Mouse (Mus musculus) CH12.LX (cell line): ENCODE results near the gene Rhobtb1.
A peak's percentile ranks its signal among the peaks of the same experiment; 100 is the strongest.

Experiments used
- CTCF ChIP-seq, 2 experiments: IDR thresholded peaks in 1 of 2; conservative IDR thresholded peaks in 1 of 2; 2 replicates each; pipeline ENCODE4 v1.5.1; 2011 to 2012; ENCODE audit warnings: low read depth in 2 of 2, low read length in 2 of 2, improper control_type of control experiment in 1 of 2, inconsistent platforms in 1 of 2, mild to moderate bottlenecking in 1 of 2, moderate library complexity in 1 of 2
- EP300 ChIP-seq: IDR thresholded peaks from 2 replicates; pipeline ENCODE4 v1.6.1; 2011; ENCODE audit warnings: low read length, improper control_type of control experiment
- SMC3 ChIP-seq: IDR thresholded peaks from 2 replicates; pipeline ENCODE4 v1.6.1; 2011; ENCODE audit warnings: low read depth, low read length, improper control_type of control experiment
- TCF12 ChIP-seq: IDR thresholded peaks from 2 replicates; pipeline ENCODE4 v1.6.1; 2014; ENCODE audit warnings: low read depth, mild to moderate bottlenecking, inconsistent platforms, low read length, improper control_type of control experiment
- ZNF384 ChIP-seq: IDR thresholded peaks from 2 replicates; pipeline ENCODE4 v1.6.1; 2012; ENCODE audit warnings: low read depth, low read length, improper control_type of control experiment, inconsistent platforms

DNA sequence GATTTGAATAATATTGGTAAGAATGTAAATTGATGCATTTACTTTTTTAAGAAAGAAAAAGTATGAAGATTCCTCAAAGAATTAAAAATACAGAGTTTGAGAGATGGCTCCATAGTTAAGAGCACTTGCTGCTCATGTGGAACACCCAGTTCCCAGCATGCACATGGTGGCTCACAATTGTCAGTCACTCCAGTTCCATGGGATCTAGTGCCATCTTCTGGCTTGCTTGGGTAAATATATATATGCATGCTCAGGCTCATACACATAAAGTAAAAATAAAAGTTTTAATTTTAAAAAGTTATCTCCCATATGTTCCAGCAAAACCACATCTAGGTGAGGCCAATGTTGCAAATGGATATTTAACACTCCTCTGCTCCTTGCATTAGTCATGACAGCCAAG lies 36.9 kb upstream of the Rhobtb1 start:
- TF ChIP-seq SMC3 (peak; percentile 14; the same call in 1 of the 2 replicates), EP300 (no peak), ZNF384 (no peak), CTCF (conservative IDR thresholded peaks at IDR 0.05 in 1 of 2, IDR thresholded peaks at IDR 0.05 in 1 of 2; ENCODE audit: low read depth in 2 of 2, low read length in 2 of 2) (peak in 1 of 2 experiments; percentile 46; a peak in 2 of 4 replicates), TCF12 (no peak)
